25 mouse cellular contexts compared by ENCODE assay signal in the genomic region with DNA sequence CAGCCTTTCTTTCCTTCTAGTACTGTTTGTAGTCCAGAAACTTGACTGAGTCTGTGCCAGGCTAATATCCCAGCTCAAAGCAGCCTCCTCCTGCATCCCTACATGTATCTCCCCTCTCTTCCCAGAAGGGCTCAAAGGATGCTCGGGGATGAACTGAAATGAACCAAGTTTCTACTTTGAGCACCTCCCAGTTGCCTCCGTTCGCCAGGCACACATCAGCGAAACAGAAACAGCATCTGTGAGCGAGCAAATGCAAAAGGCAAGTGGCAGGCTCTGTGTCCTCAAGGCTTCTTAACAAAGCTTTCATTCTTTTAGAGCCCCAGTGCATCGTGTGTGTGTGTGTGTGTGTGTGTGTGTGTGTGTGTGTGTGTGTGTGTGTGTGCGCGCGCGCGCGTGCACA.
DNase-seq lines count a peak whose midpoint lies in the region; ATAC-seq and TF ChIP-seq lines count a peak whose summit lies in the region.
"Had no signal": no experiment of that assay in that cellular context is flagged by ENCODE, and none has a peak within 500 bp of the region (broad histone marks: within the 10 kb centered on the region; RNA-seq: fewer than 3 reads in every experiment).

No protein-coding gene starts in this region.

- H3K9ac ChIP-seq in liver, postnatal 0 days (replicated peaks): no peak overlapping the region
- H3K9ac ChIP-seq: embryonic facial prominence, embryonic 12.5 days; forebrain, embryonic 13.5 days; forebrain, embryonic 15.5 days had no signal

- no peak for TF ChIP-seq CTCF in liver, postnatal 0 days (IDR thresholded peaks at IDR 0.05; ENCODE audit: low read depth)

- no peaks in the 10 kb centered on the region for H3K4me1 ChIP-seq in liver, postnatal 0 days (ENCODE audit: insufficient read depth)
- H3K4me1 ChIP-seq: embryonic facial prominence, embryonic 10.5 days; embryonic facial prominence, embryonic 12.5 days; forebrain, embryonic 13.5 days; forebrain, embryonic 15.5 days had no signal

- no peak for DNase-seq in frontal cortex, adult 2 months (ENCODE audit: extremely low spot score in 1 of 2, low spot score in 1 of 2)
- peak; percentile 18 to 33 for DNase-seq in left cerebral cortex, postnatal 14 days (ENCODE audit: low spot score in 2 of 2)
- DNase-seq in left cerebral cortex, postnatal 36 days (ENCODE audit: low spot score in 2 of 2): no peak
- DNase-seq in brain, adult 2 months (ENCODE audit: low read depth, low spot score): peak; percentile 56
- peak; percentile 29 for DNase-seq in telencephalon, adult 2 months (ENCODE audit: low read depth, low spot score)
- DNase-seq in liver, postnatal 0 days: no peak
- DNase-seq: adrenal gland, adult 8-10 months; adrenal gland, postnatal 14 days; adrenal gland, postnatal 36 days; B cell, adult 2 months; cerebellum, adult 11-12 months; cerebellum, adult 2 months; cerebellum, adult 9-10 months; cerebellum, postnatal 10 days; cerebellum, postnatal 25 days had no signal

- no peak overlapping the region for H3K27ac ChIP-seq in liver, postnatal 0 days (ENCODE audit: low read depth)
- H3K27ac ChIP-seq: embryonic facial prominence, embryonic 10.5 days; embryonic facial prominence, embryonic 12.5 days; forebrain, embryonic 13.5 days; forebrain, embryonic 15.5 days had no signal

- H3K36me3 ChIP-seq in liver, postnatal 0 days (replicated peaks; ENCODE audit: insufficient read depth, low read length): peaks cover 5% of the 10 kb centered on the region; the same call in 1 of the 2 replicates
- H3K36me3 ChIP-seq: embryonic facial prominence, embryonic 10.5 days; embryonic facial prominence, embryonic 12.5 days; forebrain, embryonic 15.5 days; G1E had no signal

- peak; percentile 78 for ATAC-seq in frontal cortex, adult (ENCODE audit: low TSS enrichment)
- ATAC-seq in liver, postnatal 0 days: no peak
- ATAC-seq: activated CD4-positive, CD25-positive, alpha-beta regulatory T cell, adult 4 months; CD4-positive, CD25-positive, alpha-beta regulatory T cell, adult 4 months; forebrain, embryonic 13.5 days; forebrain, embryonic 15.5 days; Patski had no signal

- WGBS in liver, postnatal 0 days (ENCODE audit: insufficient replicate concordance): 87% methylated on average over 12 of the region's 12 CpGs

- no peak overlapping the region for H3K4me2 ChIP-seq in liver, postnatal 0 days (ENCODE audit: low read depth, low read length)
- H3K4me2 ChIP-seq: embryonic facial prominence, embryonic 12.5 days; forebrain, embryonic 13.5 days; forebrain, embryonic 15.5 days had no signal

- no peak for TF ChIP-seq EP300 in liver, postnatal 0 days (IDR thresholded peaks at IDR 0.05; ENCODE audit: low read depth)

- H3K27me3 ChIP-seq in liver, postnatal 0 days (ENCODE audit: insufficient read depth, low read length): no peaks in the 10 kb centered on the region
- H3K27me3 ChIP-seq: CH12.LX; embryonic facial prominence, embryonic 12.5 days; forebrain, embryonic 13.5 days; forebrain, embryonic 15.5 days; Patski had no signal

- intact Hi-C loops in left cerebral cortex, postnatal 14 days (cut with DNase I): no loop called here
- intact Hi-C loops in left cerebral cortex, postnatal 36 days (cut with DNase I): no loop called here

- no peaks in the 10 kb centered on the region for H3K9me3 ChIP-seq in liver, postnatal 0 days (ENCODE audit: low read length)
- H3K9me3 ChIP-seq: embryonic facial prominence, embryonic 10.5 days; embryonic facial prominence, embryonic 12.5 days; forebrain, embryonic 13.5 days; forebrain, embryonic 15.5 days; G1E had no signal

- no peak overlapping the region for H3K4me3 ChIP-seq in liver, postnatal 0 days (ENCODE audit: low read depth, low read length)
- H3K4me3 ChIP-seq: embryonic facial prominence, embryonic 10.5 days; embryonic facial prominence, embryonic 12.5 days; forebrain, embryonic 13.5 days; forebrain, embryonic 15.5 days had no signal

Comparison
In these comparisons a context has a peak if more than half of its experiments do, and no peak if none do; other contexts are left out.
1. DNase-seq: peak in left cerebral cortex, postnatal 14 days (2 of 2), brain, adult 2 months (single experiment) and telencephalon, adult 2 months (single experiment); none in frontal cortex, adult 2 months (0 of 2), left cerebral cortex, postnatal 36 days (0 of 2) and liver, postnatal 0 days (single experiment).